Mouse (Mus musculus) cortical plate, adult 2 months (tissue): ENCODE results near the gene Olfr211. TPM values are rescaled to one million over a fixed set of nuclear protein-coding genes. Genes with fewer than 3 reads are reported as not detected.
"Not testable (repeated sequence)": the region's sequence is repeated elsewhere in the genome, so short reads cannot be mapped to it uniquely, and the experiment has no call there.

Experiments
- H3K27ac ChIP-seq: fragments of 200-500 bp; 2 replicates; pipeline ENCODE4 v1.5.1; 2012; ENCODE audit warnings: low read length, control low read depth, inconsistent platforms; ENCODE audit not compliant: insufficient read depth
- H3K4me1 ChIP-seq: fragments of 200-500 bp; 2 replicates; pipeline ENCODE4 v1.6.1; 2011; ENCODE audit warnings: low read length; ENCODE audit not compliant: control insufficient read depth, insufficient read depth
- H3K4me3 ChIP-seq: fragments of 200-500 bp; 2 replicates; pipeline ENCODE4 v1.5.1; 2011; ENCODE audit warnings: mild to moderate bottlenecking, low read length, control low read depth; ENCODE audit not compliant: insufficient read depth
- CTCF ChIP-seq: fragments of 200-500 bp; IDR thresholded peaks from 2 replicates; pipeline ENCODE4 v1.5.1; 2011; ENCODE audit warnings: mild to moderate bottlenecking, control low read depth, low read length; ENCODE audit not compliant: insufficient read depth; ENCODE audit errors: extremely low read depth
- POLR2A ChIP-seq: fragments of 200-500 bp; IDR thresholded peaks from 2 replicates; pipeline ENCODE4 v1.6.1; 2011; ENCODE audit warnings: mild to moderate bottlenecking, low read length, control low read depth; ENCODE audit not compliant: insufficient read depth; ENCODE audit errors: extremely low read depth
- polyA plus RNA-seq: library from polyadenylated mRNA; depleted of rRNA; stranded (reverse); fragments of >200 nt; gene quantifications from 2 replicates; pipeline ENCODE4 v1.2.3, GENCODE M21; 2012; rRNA removed

Olfr211 gene
- polyA plus RNA-seq, 1 experiment: not detected

- Histone ChIP-seq H3K27ac (no peak overlapping the region), H3K4me3 (no peak overlapping the region), H3K4me1 (no peaks in the 10 kb centered on the region)
- TF ChIP-seq POLR2A (no peak), CTCF (no peak)
Observed at GRCm38 (mm10) chr6:116486833-116487232, 2.1 kb upstream of the Olfr211 start.

GRCm38 (mm10) chr6:116493742-116494141 is 4.9 kb downstream of the Olfr211 start:
- TF ChIP-seq CTCF: no peak
- TF ChIP-seq POLR2A: no peak
- no peaks in the 10 kb centered on the region for H3K4me1 ChIP-seq
- H3K27ac ChIP-seq: no peak overlapping the region
- no peak overlapping the region for H3K4me3 ChIP-seq

GRCm38 (mm10) chr6:116495960-116496359 is 7.1 kb downstream of the Olfr211 start:
- TF ChIP-seq POLR2A (no peak), CTCF (no peak)
- H3K4me1 ChIP-seq: no peaks in the 10 kb centered on the region
- H3K27ac ChIP-seq: no peak overlapping the region
- H3K4me3 ChIP-seq: no peak overlapping the region

GRCm38 (mm10) chr6:116506302-116507003 is 17.6 kb downstream of the Olfr211 start, which contains the start of gene Olfr212:
Gene Olfr212, plus strand, starts transcription at chr6:116506516.
- not testable (repeated sequence) for H3K4me1 ChIP-seq, H3K27ac ChIP-seq, H3K4me3 ChIP-seq

GRCm38 (mm10) chr6:116514832-116515231 is 25.9 kb downstream of the Olfr211 start:
- no peak for TF ChIP-seq CTCF
- H3K4me1 ChIP-seq: no peaks in the 10 kb centered on the region
- H3K27ac ChIP-seq: no peak overlapping the region
- H3K4me3 ChIP-seq: no peak overlapping the region

GRCm38 (mm10) chr6:116538156-116538555 is 49.3 kb downstream of the Olfr211 start, which contains the start of gene Olfr213:
Gene Olfr213, plus strand, starts transcription at chr6:116538456.
- H3K4me3 ChIP-seq: no peak within 1 kb of the TSS
- H3K27ac ChIP-seq: no peak within 1 kb of the TSS
- no peaks in the 10 kb centered on the region for H3K4me1 ChIP-seq
- TF ChIP-seq POLR2A: no peak
- TF ChIP-seq CTCF: no peak

GRCm38 (mm10) chr6:116542500-116542899 is 53.6 kb downstream of the Olfr211 start:
- Histone ChIP-seq H3K4me3 (no peak overlapping the region), H3K27ac (no peak overlapping the region), H3K4me1 (no peaks in the 10 kb centered on the region)
- TF ChIP-seq POLR2A (no peak), CTCF (no peak)

Other genes with a start within 250 kb of the Olfr211 start
- 6.0 and 6.1 TPM in 2 replicates for gene Zfand4, start 224.9 kb upstream of the Olfr211 start, polyA plus RNA-seq
- 56.6 and 61.6 TPM in 2 replicates for gene March8, start 151.1 kb upstream of the Olfr211 start, polyA plus RNA-seq
- 1.3 and 1.5 TPM in 2 replicates for gene Alox5, start 27.9 kb upstream of the Olfr211 start, polyA plus RNA-seq
- not detected in 2 replicates for gene Olfr212, start 17.4 kb downstream of the Olfr211 start, polyA plus RNA-seq
- gene Olfr213, start 49.4 kb downstream of the Olfr211 start, polyA plus RNA-seq: not detected in 2 replicates
- 0.08 and 0.11 TPM in 2 replicates for gene Gm5580, start 62.0 kb downstream of the Olfr211 start, polyA plus RNA-seq
- gene Olfr214, start 65.1 kb downstream of the Olfr211 start, polyA plus RNA-seq: not detected in 2 replicates
- not detected in 2 replicates for gene Olfr215, start 95.1 kb downstream of the Olfr211 start, polyA plus RNA-seq
- 27.3 and 27.7 TPM in 2 replicates for gene Zfp422, start 139.9 kb downstream of the Olfr211 start, polyA plus RNA-seq
- gene Depp1, start 161.5 kb downstream of the Olfr211 start, polyA plus RNA-seq: 1.6 and 2.1 TPM in 2 replicates
- 3.5 and 3.9 TPM in 2 replicates for gene Rassf4, start 184.9 kb downstream of the Olfr211 start, polyA plus RNA-seq
- gene Tmem72, start 227.8 kb downstream of the Olfr211 start, polyA plus RNA-seq: 0.08 TPM in 2 replicates